Mouse (Mus musculus) stomach, embryonic 14.5 days (tissue): ENCODE data around the gene Rxrb. TPM values are rescaled to one million over a fixed set of nuclear protein-coding genes. Genes with fewer than 3 reads are reported as not detected.

ENCODE experiments used
- ATAC-seq: fragments of 200-750 bp; cut with Nextera tagmentation; 2 replicates; pipeline ENCODE4 v1.8.0; 2017; ENCODE audit warnings: low read depth, moderate TSS enrichment; ENCODE audit not compliant: insufficient number of reproducible peaks, insufficient read depth, low FRiP score
- H3K27ac ChIP-seq: fragments of 300-500 bp; sonication (generic); 2 replicates; pipeline ENCODE4 v1.5.1; 2014; ENCODE audit warnings: mild to moderate bottlenecking, low read length, moderate library complexity, mixed read lengths
- H3K27me3 ChIP-seq: fragments of 300-500 bp; sonication (generic); 2 replicates; pipeline ENCODE4 v1.6.1; 2014; ENCODE audit warnings: low read length, control low read depth, mixed read lengths; ENCODE audit not compliant: control insufficient read depth, insufficient read depth
- H3K36me3 ChIP-seq: fragments of 300-500 bp; sonication (generic); 2 replicates; pipeline ENCODE4 v1.6.1; 2014; ENCODE audit warnings: mild to moderate bottlenecking, control low read depth, low read length, moderate library complexity, mixed read lengths; ENCODE audit not compliant: control insufficient read depth, insufficient read depth
- H3K4me1 ChIP-seq: fragments of 300-500 bp; sonication (generic); 2 replicates; pipeline ENCODE4 v1.6.1; 2014; ENCODE audit warnings: low read length, control low read depth, mixed read lengths; ENCODE audit not compliant: control insufficient read depth, insufficient read depth
- H3K4me2 ChIP-seq: fragments of 300-500 bp; sonication (generic); replicated peaks from 2 replicates; pipeline ENCODE4 v1.6.1; 2014; ENCODE audit warnings: low read depth, low read length, control low read depth
- H3K4me3 ChIP-seq: fragments of 300-500 bp; sonication (generic); 2 replicates; pipeline ENCODE4 v1.5.1; 2014; ENCODE audit warnings: low read depth, low read length, control low read depth
- H3K9ac ChIP-seq: fragments of 300-500 bp; sonication (generic); replicated peaks from 2 replicates; pipeline ENCODE4 v1.6.1; 2014; ENCODE audit warnings: low read depth, mild to moderate bottlenecking, control low read depth, low read length, moderate library complexity, mixed read lengths
- H3K9me3 ChIP-seq: fragments of 300-500 bp; sonication (generic); 2 replicates; pipeline ENCODE4 v1.6.1; 2016; ENCODE audit warnings: low read depth, low read length, control low read depth; ENCODE audit not compliant: control insufficient read depth
- WGBS: fragments of 180-500 bp; shearing (Covaris S2); extraction: QIAGEN DNeasy Blood & Tissue Kit; methylation state at CpG from one replicate; pipeline ENCODE4 v1.1.7; 2014; 5-methylcytosine and 5-hydroxymethylcytosine counted together
- polyA plus RNA-seq: library from polyadenylated mRNA; unstranded; fragments of >200 nt; fragmentation: Nextera tagmentation; extraction: Ambion mirVana; gene quantifications from 2 replicates; pipeline ENCODE4 v1.2.1, GENCODE M21; 2014

Rxrb gene
- polyA plus RNA-seq, 1 experiment from 2014 or later, result 21.7 TPM

GRCm38 (mm10) chr17:34035517-34035916, 3.9 kb downstream of the Rxrb start:
- Histone ChIP-seq H3K4me1 (peaks cover 30% of the 10 kb centered on the region), H3K4me3 (no peak overlapping the region), H3K4me2 (no peak overlapping the region), H3K36me3 (peaks cover 36% of the 10 kb centered on the region), H3K9me3 (no peaks in the 10 kb centered on the region), H3K27me3 (no peaks in the 10 kb centered on the region), H3K27ac (no peak overlapping the region), H3K9ac (no peak overlapping the region)
- no peak for ATAC-seq
- WGBS, result 85% methylated on average over 9 of the region's 9 CpGs

- no peak overlapping the region for H3K27ac ChIP-seq
- H3K9ac ChIP-seq, result no peak overlapping the region
- no peaks in the 10 kb centered on the region for H3K9me3 ChIP-seq
- no peak for ATAC-seq
- 76% methylated on average over 10 of the region's 10 CpGs for WGBS
- H3K27me3 ChIP-seq, result no peaks in the 10 kb centered on the region
- peaks cover 34% of the 10 kb centered on the region for H3K4me1 ChIP-seq
- no peak overlapping the region for H3K4me3 ChIP-seq
- H3K36me3 ChIP-seq, result peaks cover 36% of the 10 kb centered on the region
- H3K4me2 ChIP-seq, result no peak overlapping the region
Measured at GRCm38 (mm10) chr17:34036647-34037046, 5.0 kb downstream of the Rxrb start.

GRCm38 (mm10) chr17:34037241-34037640, 5.6 kb downstream of the Rxrb start:
- Histone ChIP-seq H3K4me2 (no peak overlapping the region), H3K36me3 (peaks cover 36% of the 10 kb centered on the region), H3K27me3 (no peaks in the 10 kb centered on the region), H3K27ac (no peak overlapping the region), H3K9me3 (no peaks in the 10 kb centered on the region), H3K9ac (no peak overlapping the region), H3K4me3 (no peak overlapping the region), H3K4me1 (peaks cover 37% of the 10 kb centered on the region)
- ATAC-seq, result no peak
- 88% methylated on average over 7 of the region's 7 CpGs for WGBS

GRCm38 (mm10) chr17:34038440-34038839, 6.8 kb downstream of the Rxrb start:
- no peak for ATAC-seq
- Histone ChIP-seq H3K9me3 (no peaks in the 10 kb centered on the region), H3K27me3 (no peaks in the 10 kb centered on the region), H3K4me3 (peak overlapping the region; percentile 12; the same call in 1 of the 2 replicates), H3K27ac (no peak overlapping the region), H3K4me1 (peaks cover 30% of the 10 kb centered on the region; the same call in 1 of the 2 replicates), H3K9ac (peak overlapping the region; percentile 30; the same call in 1 of the 2 replicates), H3K36me3 (peaks cover 36% of the 10 kb centered on the region), H3K4me2 (peak overlapping the region; percentile 40)
- whole genome bisulfite sequencing, result 21% methylated on average over 21 of the region's 21 CpGs

- Histone ChIP-seq H3K27ac (no peak within 1 kb of the TSS), H3K4me2 (peak within 1 kb of the TSS; percentile 40), H3K9ac (peak within 1 kb of the TSS; percentile 30; the same call in 1 of the 2 replicates), H3K4me3 (peak within 1 kb of the TSS; percentile 12; the same call in 1 of the 2 replicates), H3K4me1 (peaks cover 30% of the 10 kb centered on the region; the same call in 1 of the 2 replicates), H3K9me3 (no peaks in the 10 kb centered on the region), H3K36me3 (peaks cover 33% of the 10 kb centered on the region), H3K27me3 (no peaks in the 10 kb centered on the region)
- ATAC-seq, result peak; percentile 10; the same call in 1 of the 2 replicates
- 9% methylated on average over 28 of the region's 28 CpGs for WGBS
Measured at GRCm38 (mm10) chr17:34038878-34039561, 7.4 kb downstream of the Rxrb start, which contains the start of gene Col11a2. Gene Col11a2 (plus strand): TSS chr17:34039437.

GRCm38 (mm10) chr17:34039562-34040450, 8.2 kb downstream of the Rxrb start:
- no peak overlapping the region for H3K27ac ChIP-seq
- H3K27me3 ChIP-seq, result no peaks in the 10 kb centered on the region
- ATAC-seq, result no peak
- H3K9me3 ChIP-seq, result no peaks in the 10 kb centered on the region
- 24% methylated on average over 17 of the region's 17 CpGs for WGBS
- peaks cover 26% of the 10 kb centered on the region for H3K36me3 ChIP-seq
- no peak overlapping the region for H3K9ac ChIP-seq
- H3K4me1 ChIP-seq, result peaks cover 30% of the 10 kb centered on the region; the same call in 1 of the 2 replicates
- H3K4me2 ChIP-seq, result peak overlapping the region; percentile 40; the same call in 1 of the 2 replicates
- 0 out of 2 replicates have a peak overlapping the region, but pooled peaks have one; percentile 12 for H3K4me3 ChIP-seq

GRCm38 (mm10) chr17:34045941-34046340, 14.3 kb downstream of the Rxrb start:
- ATAC-seq, result no peak
- no peak overlapping the region for H3K4me2 ChIP-seq
- H3K4me1 ChIP-seq, result 0 out of 2 replicates have a peak, but pooled peaks cover 7% of the 10 kb centered on the region
- no peak overlapping the region for H3K9ac ChIP-seq
- WGBS, result 77% methylated on average over 14 of the region's 14 CpGs
- no peaks in the 10 kb centered on the region for H3K9me3 ChIP-seq
- no peaks in the 10 kb centered on the region for H3K27me3 ChIP-seq
- no peak overlapping the region for H3K27ac ChIP-seq
- no peak overlapping the region for H3K4me3 ChIP-seq
- H3K36me3 ChIP-seq, result no peaks in the 10 kb centered on the region

- no peak for ATAC-seq
- Histone ChIP-seq H3K9me3 (no peaks in the 10 kb centered on the region), H3K4me3 (no peak overlapping the region), H3K9ac (no peak overlapping the region), H3K36me3 (no peaks in the 10 kb centered on the region), H3K27me3 (no peaks in the 10 kb centered on the region), H3K4me2 (no peak overlapping the region), H3K4me1 (no peaks in the 10 kb centered on the region), H3K27ac (no peak overlapping the region)
- 91% methylated on average over 5 of the region's 5 CpGs for WGBS
Measured at GRCm38 (mm10) chr17:34047404-34048050, 15.9 kb downstream of the Rxrb start.
